ENCODE assay signal across 17 mouse cellular contexts in the genomic region with DNA sequence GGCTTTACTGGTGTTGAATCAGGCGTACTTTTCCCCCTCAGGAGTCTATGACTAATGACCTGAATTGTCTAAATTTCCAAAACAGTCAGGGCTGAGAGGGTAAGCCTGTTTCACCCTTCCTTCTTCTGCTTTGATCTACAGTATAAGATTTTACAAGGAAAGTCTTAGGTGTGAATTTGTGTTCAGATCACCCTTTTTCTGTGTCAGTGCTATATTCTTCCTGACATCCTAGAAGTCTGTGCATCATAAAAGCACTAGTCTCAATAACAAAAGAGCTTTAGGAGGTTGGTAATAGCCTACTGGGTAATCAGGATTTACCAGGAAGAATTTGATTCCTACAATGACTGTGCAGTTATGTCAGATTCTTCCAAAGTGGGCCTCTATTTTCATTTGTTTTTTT.
A peak's percentile ranks its signal among the peaks of the same experiment; 100 is the strongest.
DNase-seq lines count a peak whose midpoint lies in the region.
"Had no signal": no experiment of that assay in that cellular context is flagged by ENCODE, and none has a peak within 500 bp of the region (broad histone marks: within the 10 kb centered on the region; RNA-seq: fewer than 3 reads in every experiment).

No protein-coding gene starts in this region.

- peak; percentile 63 for DNase-seq in ES-CJ7 (ENCODE audit: low read depth, low spot score)
- peak; percentile 50 for DNase-seq in R1 (ENCODE audit: low read depth, low spot score)
- peak; percentile 32 for DNase-seq in ZHBTc4 (ENCODE audit: low read depth, low spot score)
- no peak for DNase-seq in layer of hippocampus, postnatal 36 days
- no peak for DNase-seq in heart, postnatal 10 days
- DNase-seq in adipocyte (ENCODE audit: low spot score) = no peak
- DNase-seq: adrenal gland, adult 8-10 months; adrenal gland, postnatal 14 days; adrenal gland, postnatal 36 days; B cell, adult 2 months; cerebellum, adult 11 months; cerebellum, adult 18-20 months; cerebellum, adult 8-10 months; cerebellum, adult 9-11 months; cerebellum, postnatal 14 days; cerebellum, postnatal 36 days; embryo, embryonic 11 days had no signal

- intact Hi-C loops in heart, postnatal 10 days (cut with DNase I) = no loop called here

Comparison
In these comparisons a context has a peak if more than half of its experiments do, and no peak if none do; other contexts are left out.
1. DNase-seq: peak in ES-CJ7 (single experiment), R1 (single experiment) and ZHBTc4 (single experiment); none in layer of hippocampus, postnatal 36 days (0 of 2), heart, postnatal 10 days (0 of 2) and adipocyte (single experiment).